Mouse (Mus musculus): ENCODE results near the gene Gpa33. TPM values are rescaled to one million over a fixed set of nuclear protein-coding genes. Genes with fewer than 3 reads are reported as not detected.
"Not testable (repeated sequence)": the region's sequence is repeated elsewhere in the genome, so short reads cannot be mapped to it uniquely, and the experiment has no call there.

Gpa33 gene
- polyA plus RNA-seq, 1 experiment from 2014 or later = 0.40 TPM

- peaks cover 11% of the 10 kb centered on the region for H3K4me1 ChIP-seq
- H3K27me3 ChIP-seq = no peaks in the 10 kb centered on the region
- no peaks in the 10 kb centered on the region for H3K36me3 ChIP-seq
- no peak for ATAC-seq (ENCODE audit: insufficient number of reproducible peaks, low FRiP score, low TSS enrichment, low read depth)
- 45% methylated on average over 5 of the region's 5 CpGs for WGBS
- no peak overlapping the region for H3K4me2 ChIP-seq (replicated peaks)
- no peak overlapping the region for H3K27ac ChIP-seq (replicated peaks)
- no peak overlapping the region for H3K4me3 ChIP-seq (replicated peaks)
- no peak overlapping the region for H3K9ac ChIP-seq
- H3K9me3 ChIP-seq (replicated peaks) = no peaks in the 10 kb centered on the region
Measured at GRCm38 (mm10) chr1:166135091-166135740, 5.2 kb downstream of the Gpa33 start.

GRCm38 (mm10) chr1:166137244-166137938 lies 7.4 kb downstream of the Gpa33 start:
- H3K9me3 ChIP-seq (replicated peaks) = no peaks in the 10 kb centered on the region
- H3K4me2 ChIP-seq (replicated peaks) = no peak overlapping the region
- H3K4me3 ChIP-seq (replicated peaks) = no peak overlapping the region
- no peaks in the 10 kb centered on the region for H3K27me3 ChIP-seq
- H3K9ac ChIP-seq = no peak overlapping the region
- ATAC-seq (ENCODE audit: insufficient number of reproducible peaks, low FRiP score, low TSS enrichment, low read depth) = no peak
- H3K4me1 ChIP-seq = no peaks in the 10 kb centered on the region
- no peak overlapping the region for H3K27ac ChIP-seq (replicated peaks)
- H3K36me3 ChIP-seq = no peaks in the 10 kb centered on the region
- 70% methylated on average over 7 of the region's 7 CpGs for WGBS

GRCm38 (mm10) chr1:166138136-166138535 lies 8.1 kb downstream of the Gpa33 start:
- Histone ChIP-seq H3K27ac (replicated peaks) (no peak overlapping the region), H3K4me2 (replicated peaks) (no peak overlapping the region), H3K36me3 (no peaks in the 10 kb centered on the region), H3K27me3 (no peaks in the 10 kb centered on the region), H3K4me1 (no peaks in the 10 kb centered on the region), H3K9ac (no peak overlapping the region), H3K9me3 (replicated peaks) (no peaks in the 10 kb centered on the region), H3K4me3 (replicated peaks) (no peak overlapping the region)
- ATAC-seq (ENCODE audit: insufficient number of reproducible peaks, low FRiP score, low TSS enrichment, low read depth) = no peak
- WGBS = 73% methylated on average over 13 of the region's 13 CpGs

DNA sequence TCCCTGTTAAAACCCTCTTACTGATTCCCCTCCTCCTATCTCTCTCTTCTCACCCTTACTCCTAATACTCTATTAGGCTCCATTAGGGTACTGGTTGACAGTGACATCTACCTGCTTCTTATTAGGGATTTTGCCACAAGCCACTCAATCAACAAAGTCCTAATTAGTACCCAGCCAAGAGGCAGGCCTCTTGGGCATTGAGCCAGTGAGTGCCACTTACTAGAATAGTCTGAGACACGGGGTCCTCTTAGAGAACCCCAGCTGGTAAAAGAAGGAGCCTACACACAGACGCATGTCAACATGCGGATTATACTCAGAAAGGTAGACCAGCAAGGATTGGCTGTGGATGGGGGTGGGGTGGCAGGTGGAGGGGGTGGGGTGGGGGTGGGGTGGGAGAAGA lies 9.1 kb downstream of the Gpa33 start:
- H3K27ac ChIP-seq (replicated peaks) = no peak overlapping the region

GRCm38 (mm10) chr1:166139620-166140184 lies 9.7 kb downstream of the Gpa33 start:
- H3K4me1 ChIP-seq = no peaks in the 10 kb centered on the region
- H3K27me3 ChIP-seq = no peaks in the 10 kb centered on the region
- no peak for ATAC-seq (ENCODE audit: insufficient number of reproducible peaks, low FRiP score, low TSS enrichment, low read depth)
- no peak overlapping the region for H3K27ac ChIP-seq (replicated peaks)
- no peak overlapping the region for H3K4me2 ChIP-seq (replicated peaks)
- H3K9me3 ChIP-seq (replicated peaks) = no peaks in the 10 kb centered on the region
- H3K36me3 ChIP-seq = no peaks in the 10 kb centered on the region
- H3K9ac ChIP-seq = no peak overlapping the region
- H3K4me3 ChIP-seq (replicated peaks) = no peak overlapping the region
- WGBS = 39% methylated on average over 4 of the region's 4 CpGs

More for the DNA sequence above, 9.1 kb downstream of the Gpa33 start:
- Histone ChIP-seq H3K4me2 (replicated peaks) (no peak overlapping the region), H3K27me3 (no peaks in the 10 kb centered on the region), H3K36me3 (no peaks in the 10 kb centered on the region), H3K4me3 (replicated peaks) (no peak overlapping the region), H3K9ac (no peak overlapping the region), H3K9me3 (replicated peaks) (no peaks in the 10 kb centered on the region), H3K4me1 (no peaks in the 10 kb centered on the region)
- no peak; the same call in 1 of the 2 replicates for ATAC-seq (ENCODE audit: insufficient number of reproducible peaks, low FRiP score, low TSS enrichment, low read depth)
- WGBS = 69% methylated on average over 3 of the region's 3 CpGs

DNA sequence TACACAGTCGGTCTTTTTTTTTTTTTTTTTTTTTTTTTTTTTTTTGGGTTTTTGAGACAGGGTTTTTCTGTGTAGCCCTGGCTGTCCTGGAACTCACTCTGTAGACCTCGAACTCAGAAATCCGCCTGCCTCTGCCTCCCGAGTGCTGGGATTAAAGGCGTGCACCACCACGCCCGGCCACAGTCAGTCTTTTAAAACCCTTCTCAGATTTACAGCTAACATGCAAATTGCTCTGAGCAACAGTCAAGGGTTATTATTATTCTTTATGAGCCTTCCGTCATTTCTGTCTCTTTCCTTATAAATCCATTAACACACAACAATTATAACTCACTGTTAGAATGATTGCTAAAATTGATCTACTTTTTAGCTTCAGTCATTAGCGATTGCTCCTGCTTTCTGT lies 11.8 kb downstream of the Gpa33 start:
- WGBS = 90% methylated on average over 9 of the region's 9 CpGs
- not testable (repeated sequence) for ATAC-seq (ENCODE audit: insufficient number of reproducible peaks, low FRiP score, low TSS enrichment, low read depth); H3K9ac ChIP-seq; H3K4me1 ChIP-seq; H3K4me2 ChIP-seq (replicated peaks); H3K27ac ChIP-seq (replicated peaks); H3K9me3 ChIP-seq (replicated peaks); H3K4me3 ChIP-seq (replicated peaks); H3K27me3 ChIP-seq; H3K36me3 ChIP-seq

- Histone ChIP-seq H3K4me3 (replicated peaks) (no peak overlapping the region), H3K27ac (replicated peaks) (no peak overlapping the region), H3K9me3 (replicated peaks) (no peaks in the 10 kb centered on the region), H3K9ac (no peak overlapping the region), H3K4me2 (replicated peaks) (no peak overlapping the region), H3K27me3 (no peaks in the 10 kb centered on the region), H3K4me1 (no peaks in the 10 kb centered on the region), H3K36me3 (no peaks in the 10 kb centered on the region)
- no peak for ATAC-seq (ENCODE audit: insufficient number of reproducible peaks, low FRiP score, low TSS enrichment, low read depth)
- 83% methylated on average over 6 of the region's 6 CpGs for WGBS
Measured at GRCm38 (mm10) chr1:166142369-166142768, 12.3 kb downstream of the Gpa33 start.

- no peak overlapping the region for H3K4me2 ChIP-seq (replicated peaks)
- 86% methylated on average over 11 of the region's 11 CpGs for WGBS
- no peaks in the 10 kb centered on the region for H3K27me3 ChIP-seq
- no peak for ATAC-seq (ENCODE audit: insufficient number of reproducible peaks, low FRiP score, low TSS enrichment, low read depth)
- no peak overlapping the region for H3K9ac ChIP-seq
- H3K4me3 ChIP-seq (replicated peaks) = no peak overlapping the region
- H3K9me3 ChIP-seq (replicated peaks) = no peaks in the 10 kb centered on the region
- no peak overlapping the region for H3K27ac ChIP-seq (replicated peaks)
- no peaks in the 10 kb centered on the region for H3K36me3 ChIP-seq
- H3K4me1 ChIP-seq = no peaks in the 10 kb centered on the region
Measured at GRCm38 (mm10) chr1:166146626-166147025, 16.6 kb downstream of the Gpa33 start.

DNA sequence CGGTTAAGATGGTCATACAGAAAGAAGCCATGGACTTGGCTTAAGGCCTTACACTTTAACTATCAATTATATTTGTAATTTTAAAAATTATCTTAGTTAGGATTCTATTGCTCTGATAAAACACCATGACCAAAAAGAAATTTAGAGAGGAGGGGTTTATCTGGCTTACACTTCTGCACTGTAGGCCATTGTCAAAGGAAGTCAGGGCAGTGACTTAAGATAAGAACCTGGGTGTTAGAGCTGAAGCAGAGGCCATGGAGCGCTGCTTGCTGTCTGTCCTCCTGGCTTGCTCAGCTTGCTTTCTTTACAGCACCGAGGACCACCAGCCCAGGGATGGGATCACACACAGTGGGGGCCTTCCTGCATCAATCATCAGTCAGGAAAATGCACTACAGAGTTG lies 17.6 kb downstream of the Gpa33 start:
- 67% methylated on average over 3 of the region's 3 CpGs for whole genome bisulfite sequencing
- H3K27me3 ChIP-seq = no peaks in the 10 kb centered on the region

DNA sequence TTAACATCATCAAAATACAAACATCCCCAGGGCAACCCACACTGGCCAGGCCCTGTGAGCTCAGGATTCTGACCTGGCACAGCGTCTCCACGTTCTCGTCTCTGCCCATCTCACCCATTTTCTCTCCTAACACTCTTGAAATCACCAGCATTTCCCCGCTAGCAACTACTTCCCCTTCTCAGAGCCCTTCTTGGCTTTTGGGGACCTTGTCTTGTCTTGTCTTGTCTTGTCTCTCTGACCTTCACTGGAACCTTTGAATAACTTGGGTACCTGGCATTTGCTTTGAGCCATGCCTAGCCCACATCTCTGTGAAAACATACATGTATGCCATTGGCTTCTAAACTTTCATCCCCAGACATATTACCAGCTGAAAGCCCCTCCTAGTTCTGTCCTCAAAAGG lies 19.4 kb downstream of the Gpa33 start:
- ATAC-seq (ENCODE audit: insufficient number of reproducible peaks, low FRiP score, low TSS enrichment, low read depth) = no peak
- no peaks in the 10 kb centered on the region for H3K36me3 ChIP-seq
- H3K27ac ChIP-seq (replicated peaks) = no peak overlapping the region
- no peaks in the 10 kb centered on the region for H3K9me3 ChIP-seq (replicated peaks)
- 79% methylated on average over 4 of the region's 4 CpGs for WGBS
- H3K9ac ChIP-seq = no peak overlapping the region
- H3K27me3 ChIP-seq = peaks cover 7% of the 10 kb centered on the region
- H3K4me2 ChIP-seq (replicated peaks) = no peak overlapping the region
- peaks cover 8% of the 10 kb centered on the region for H3K4me1 ChIP-seq
- H3K4me3 ChIP-seq (replicated peaks) = no peak overlapping the region

More for the DNA sequence above, 17.6 kb downstream of the Gpa33 start:
- H3K9me3 ChIP-seq (replicated peaks) = no peaks in the 10 kb centered on the region
- no peaks in the 10 kb centered on the region for H3K4me1 ChIP-seq
- ATAC-seq (ENCODE audit: insufficient number of reproducible peaks, low FRiP score, low TSS enrichment, low read depth) = no peak
- H3K4me2 ChIP-seq (replicated peaks) = no peak overlapping the region
- no peaks in the 10 kb centered on the region for H3K36me3 ChIP-seq
- H3K27ac ChIP-seq (replicated peaks) = no peak overlapping the region
- H3K4me3 ChIP-seq (replicated peaks) = no peak overlapping the region
- H3K9ac ChIP-seq = no peak overlapping the region

DNA sequence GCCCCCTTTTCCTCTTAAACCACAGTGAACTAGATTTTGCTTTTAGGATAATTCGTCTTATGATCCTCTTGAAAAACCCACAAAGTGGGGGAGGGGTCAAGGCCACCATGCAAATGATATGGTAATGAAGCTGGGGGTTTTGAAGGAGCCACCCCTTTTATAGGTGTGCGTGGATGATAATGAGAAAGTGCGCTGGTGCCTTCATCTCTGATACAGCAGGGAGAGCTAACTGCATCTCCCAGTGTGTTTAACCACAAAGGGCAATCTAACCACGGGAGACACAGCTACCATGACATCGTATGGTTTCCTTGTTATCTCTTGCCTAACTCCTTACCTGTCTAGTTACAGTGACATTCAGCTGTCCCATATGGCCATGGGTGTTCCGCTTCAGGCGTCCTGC lies 20.0 kb downstream of the Gpa33 start:
- Histone ChIP-seq H3K27ac (replicated peaks) (no peak overlapping the region), H3K9me3 (replicated peaks) (no peaks in the 10 kb centered on the region), H3K9ac (no peak overlapping the region), H3K4me1 (peaks cover 10% of the 10 kb centered on the region), H3K36me3 (no peaks in the 10 kb centered on the region), H3K27me3 (peaks cover 13% of the 10 kb centered on the region), H3K4me3 (replicated peaks) (no peak overlapping the region), H3K4me2 (replicated peaks) (no peak overlapping the region)
- ATAC-seq (ENCODE audit: insufficient number of reproducible peaks, low FRiP score, low TSS enrichment, low read depth) = no peak
- WGBS = 79% methylated on average over 7 of the region's 7 CpGs

Data from embryonic facial prominence, embryonic 15.5 days (tissue).